Mouse (Mus musculus): ENCODE measurements around the gene Gpr35. TPM values are rescaled to one million over a fixed set of nuclear protein-coding genes. Genes with fewer than 3 reads are reported as not detected.

Gpr35 gene
- polyA plus RNA-seq, 1 experiment: 0.02 TPM

- no peak for TF ChIP-seq GATA1 (IDR thresholded peaks at IDR 0.05; ENCODE audit: low read length)
Measured at GRCm38 (mm10) chr1:92919151-92919550, 31.5 kb upstream of the Gpr35 start.

- TF ChIP-seq GATA1 (IDR thresholded peaks at IDR 0.05; ENCODE audit: low read length): no peak
Measured at GRCm38 (mm10) chr1:92919775-92920174, 30.9 kb upstream of the Gpr35 start.

GRCm38 (mm10) chr1:92920474-92921200 is 30.0 kb upstream of the Gpr35 start:
- no peak for TF ChIP-seq GATA1 (IDR thresholded peaks at IDR 0.05; ENCODE audit: low read length)

GRCm38 (mm10) chr1:92921496-92921895 is 29.2 kb upstream of the Gpr35 start:
- TF ChIP-seq GATA1 (IDR thresholded peaks at IDR 0.05; ENCODE audit: low read length): no peak

GRCm38 (mm10) chr1:92930171-92930706 is 20.4 kb upstream of the Gpr35 start:
- no peak for TF ChIP-seq GATA1 (IDR thresholded peaks at IDR 0.05; ENCODE audit: low read length)

- no peak for TF ChIP-seq GATA1 (IDR thresholded peaks at IDR 0.05; ENCODE audit: low read length)
Measured at GRCm38 (mm10) chr1:92933611-92934010, 17.1 kb upstream of the Gpr35 start.

GRCm38 (mm10) chr1:92934182-92934827 is 16.4 kb upstream of the Gpr35 start, which contains the start of gene Capn10:
Capn10 (plus strand) TSS chr1:92934376.
- TF ChIP-seq GATA1 (IDR thresholded peaks at IDR 0.05; ENCODE audit: low read length): no peak

- no peak for TF ChIP-seq GATA1 (IDR thresholded peaks at IDR 0.05; ENCODE audit: low read length)
Measured at GRCm38 (mm10) chr1:92935054-92935962, 15.4 kb upstream of the Gpr35 start.

- no peak for TF ChIP-seq GATA1 (IDR thresholded peaks at IDR 0.05; ENCODE audit: low read length)
Measured at GRCm38 (mm10) chr1:92935977-92936376, 14.7 kb upstream of the Gpr35 start.

GRCm38 (mm10) chr1:92936467-92936866 is 14.2 kb upstream of the Gpr35 start:
- TF ChIP-seq GATA1 (IDR thresholded peaks at IDR 0.05; ENCODE audit: low read length): no peak

- TF ChIP-seq GATA1 (IDR thresholded peaks at IDR 0.05; ENCODE audit: low read length): no peak
Measured at GRCm38 (mm10) chr1:92937797-92938196, 12.9 kb upstream of the Gpr35 start.

- TF ChIP-seq GATA1 (IDR thresholded peaks at IDR 0.05; ENCODE audit: low read length): no peak
Measured at GRCm38 (mm10) chr1:92939746-92940145, 10.9 kb upstream of the Gpr35 start.

GRCm38 (mm10) chr1:92943219-92943989 is 7.3 kb upstream of the Gpr35 start:
- no peak for TF ChIP-seq GATA1 (IDR thresholded peaks at IDR 0.05; ENCODE audit: low read length)

GRCm38 (mm10) chr1:92947966-92948365 is 2.7 kb upstream of the Gpr35 start:
- TF ChIP-seq GATA1 (IDR thresholded peaks at IDR 0.05; ENCODE audit: low read length): no peak

- no peak for TF ChIP-seq GATA1 (IDR thresholded peaks at IDR 0.05; ENCODE audit: low read length)
Measured at GRCm38 (mm10) chr1:92949426-92949825, 1.2 kb upstream of the Gpr35 start.
